Mouse (Mus musculus): ENCODE measurements at regions not wholly inside any gene's neighbourhood (a gene's known extent, or its start where the extent isn't known, plus 50 kb on each side); places are given as distances from the start of the nearest gene placed in this dataset.

GRCm38 (mm10) chr13:60029591-60029990, 147.6 kb downstream of the Gas1 start:
- H3K27me3 ChIP-seq (replicated peaks; ENCODE audit: control insufficient read depth, insufficient read depth, low read length): no peaks in the 10 kb centered on the region
- no peaks in the 10 kb centered on the region for H3K4me1 ChIP-seq (replicated peaks; ENCODE audit: control insufficient read depth, insufficient read depth, low read length)
- H3K36me3 ChIP-seq (ENCODE audit: control insufficient read depth, insufficient read depth, low read length): no peaks in the 10 kb centered on the region
- H3K4me3 ChIP-seq (ENCODE audit: low read depth, low read length): no peak overlapping the region
- WGBS: 87% methylated on average over 9 of the region's 9 CpGs
- H3K4me2 ChIP-seq: no peak overlapping the region
- no peaks in the 10 kb centered on the region; the same call in 1 of the 2 replicates for H3K9me3 ChIP-seq (ENCODE audit: control insufficient read depth, low read length)
- no peak overlapping the region for H3K9ac ChIP-seq (ENCODE audit: low read depth, low read length)
- ATAC-seq (replicated peaks; ENCODE audit: low FRiP score): no peak
- no peak for DNase-seq (ENCODE audit: low spot score)
- H3K27ac ChIP-seq (ENCODE audit: low read depth, low read length): no peak overlapping the region

GRCm38 (mm10) chr13:60020175-60020487, 157.0 kb downstream of the Gas1 start:
- H3K36me3 ChIP-seq (ENCODE audit: control insufficient read depth, insufficient read depth, low read length): no peaks in the 10 kb centered on the region
- H3K27ac ChIP-seq (ENCODE audit: low read depth, low read length): no peak overlapping the region
- H3K4me3 ChIP-seq (ENCODE audit: low read depth, low read length): no peak overlapping the region
- H3K9me3 ChIP-seq (ENCODE audit: control insufficient read depth, low read length): no peaks in the 10 kb centered on the region
- H3K4me1 ChIP-seq (replicated peaks; ENCODE audit: control insufficient read depth, insufficient read depth, low read length): no peaks in the 10 kb centered on the region
- no peaks in the 10 kb centered on the region for H3K27me3 ChIP-seq (replicated peaks; ENCODE audit: control insufficient read depth, insufficient read depth, low read length)
- no peak overlapping the region for H3K4me2 ChIP-seq
- H3K9ac ChIP-seq (ENCODE audit: low read depth, low read length): no peak overlapping the region
- DNase-seq (ENCODE audit: low spot score) (no peak), ATAC-seq (replicated peaks; ENCODE audit: low FRiP score) (no peak)
- WGBS: 60% methylated on average over 5 of the region's 5 CpGs

GRCm38 (mm10) chr13:60019291-60020174, 157.6 kb downstream of the Gas1 start:
- no peaks in the 10 kb centered on the region for H3K4me1 ChIP-seq (replicated peaks; ENCODE audit: control insufficient read depth, insufficient read depth, low read length)
- H3K36me3 ChIP-seq (ENCODE audit: control insufficient read depth, insufficient read depth, low read length): no peaks in the 10 kb centered on the region
- H3K9me3 ChIP-seq (ENCODE audit: control insufficient read depth, low read length): no peaks in the 10 kb centered on the region
- whole genome bisulfite sequencing: 42% methylated on average over 13 of the region's 13 CpGs
- no peak overlapping the region for H3K4me3 ChIP-seq (ENCODE audit: low read depth, low read length)
- H3K27ac ChIP-seq (ENCODE audit: low read depth, low read length): no peak overlapping the region
- no peak for ATAC-seq (replicated peaks; ENCODE audit: low FRiP score)
- DNase-seq (ENCODE audit: low spot score): no peak
- H3K9ac ChIP-seq (ENCODE audit: low read depth, low read length): no peak overlapping the region
- H3K27me3 ChIP-seq (replicated peaks; ENCODE audit: control insufficient read depth, insufficient read depth, low read length): no peaks in the 10 kb centered on the region
- no peak overlapping the region for H3K4me2 ChIP-seq

DNA sequence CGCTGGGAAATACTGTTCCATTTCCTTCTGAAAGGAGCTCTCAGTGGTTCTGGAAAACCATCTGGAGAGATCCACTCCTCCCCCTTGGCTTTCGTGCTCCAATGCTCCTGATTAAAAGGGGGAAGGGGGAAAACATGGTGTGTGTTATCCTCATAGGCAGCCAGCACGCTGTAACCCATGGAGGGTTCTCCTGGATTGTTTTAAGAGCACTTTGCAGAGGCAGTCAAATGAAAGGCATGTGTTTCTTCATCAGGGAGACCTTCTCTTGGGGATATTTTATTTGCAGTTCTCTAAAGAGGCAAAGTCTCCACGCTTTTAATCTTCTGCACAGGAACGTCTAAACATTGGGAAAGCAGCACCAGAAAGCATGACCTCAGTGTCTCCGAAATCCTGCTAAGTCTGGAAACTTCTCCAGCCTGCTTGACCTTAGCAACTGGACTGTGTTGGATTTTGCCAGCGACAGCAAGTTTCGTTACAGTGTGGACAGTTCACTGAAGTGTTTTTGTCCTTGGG, 161.3 kb downstream of the Gas1 start:
- ATAC-seq (replicated peaks; ENCODE audit: low FRiP score) (no peak), DNase-seq (ENCODE audit: low spot score) (no peak)
- Histone ChIP-seq H3K4me3 (ENCODE audit: low read depth, low read length) (no peak overlapping the region), H3K36me3 (ENCODE audit: control insufficient read depth, insufficient read depth, low read length) (no peaks in the 10 kb centered on the region), H3K27me3 (replicated peaks; ENCODE audit: control insufficient read depth, insufficient read depth, low read length) (no peaks in the 10 kb centered on the region), H3K9ac (ENCODE audit: low read depth, low read length) (no peak overlapping the region), H3K9me3 (ENCODE audit: control insufficient read depth, low read length) (no peaks in the 10 kb centered on the region), H3K4me2 (no peak overlapping the region), H3K4me1 (replicated peaks; ENCODE audit: control insufficient read depth, insufficient read depth, low read length) (no peaks in the 10 kb centered on the region), H3K27ac (ENCODE audit: low read depth, low read length) (no peak overlapping the region)
- WGBS: 58% methylated on average over 8 of the region's 8 CpGs

- Histone ChIP-seq H3K4me2 (no peak overlapping the region), H3K9me3 (ENCODE audit: control insufficient read depth, low read length) (no peaks in the 10 kb centered on the region), H3K4me3 (ENCODE audit: low read depth, low read length) (no peak overlapping the region), H3K4me1 (replicated peaks; ENCODE audit: control insufficient read depth, insufficient read depth, low read length) (no peaks in the 10 kb centered on the region), H3K36me3 (ENCODE audit: control insufficient read depth, insufficient read depth, low read length) (no peaks in the 10 kb centered on the region), H3K9ac (ENCODE audit: low read depth, low read length) (no peak overlapping the region), H3K27ac (ENCODE audit: low read depth, low read length) (no peak overlapping the region), H3K27me3 (replicated peaks; ENCODE audit: control insufficient read depth, insufficient read depth, low read length) (no peaks in the 10 kb centered on the region)
- 80% methylated on average over 16 of the region's 16 CpGs for WGBS
- no peak for ATAC-seq (replicated peaks; ENCODE audit: low FRiP score)
- no peak for DNase-seq (ENCODE audit: low spot score)
These were observed 164.9 kb downstream of the Gas1 start for GRCm38 (mm10) chr13:60012046-60012813.

- H3K27me3 ChIP-seq (replicated peaks; ENCODE audit: control insufficient read depth, insufficient read depth, low read length): no peaks in the 10 kb centered on the region
- no peaks in the 10 kb centered on the region for H3K4me1 ChIP-seq (replicated peaks; ENCODE audit: control insufficient read depth, insufficient read depth, low read length)
- no peak overlapping the region for H3K4me3 ChIP-seq (ENCODE audit: low read depth, low read length)
- DNase-seq (ENCODE audit: low spot score) (no peak), ATAC-seq (replicated peaks; ENCODE audit: low FRiP score) (no peak)
- no peak overlapping the region for H3K4me2 ChIP-seq
- no peak overlapping the region for H3K9ac ChIP-seq (ENCODE audit: low read depth, low read length)
- 86% methylated on average over 2 of the region's 2 CpGs for WGBS
- no peaks in the 10 kb centered on the region for H3K9me3 ChIP-seq (ENCODE audit: control insufficient read depth, low read length)
- H3K27ac ChIP-seq (ENCODE audit: low read depth, low read length): no peak overlapping the region
- H3K36me3 ChIP-seq (ENCODE audit: control insufficient read depth, insufficient read depth, low read length): no peaks in the 10 kb centered on the region
These were observed 166.1 kb downstream of the Gas1 start for GRCm38 (mm10) chr13:60011092-60011491.

GRCm38 (mm10) chr13:60007593-60007992, 169.6 kb downstream of the Gas1 start:
- ATAC-seq (replicated peaks; ENCODE audit: low FRiP score) (no peak), DNase-seq (ENCODE audit: low spot score) (no peak)
- Histone ChIP-seq H3K27ac (ENCODE audit: low read depth, low read length) (no peak overlapping the region), H3K9ac (ENCODE audit: low read depth, low read length) (no peak overlapping the region), H3K4me2 (no peak overlapping the region), H3K4me3 (ENCODE audit: low read depth, low read length) (no peak overlapping the region), H3K9me3 (ENCODE audit: control insufficient read depth, low read length) (no peaks in the 10 kb centered on the region), H3K4me1 (replicated peaks; ENCODE audit: control insufficient read depth, insufficient read depth, low read length) (no peaks in the 10 kb centered on the region), H3K36me3 (ENCODE audit: control insufficient read depth, insufficient read depth, low read length) (no peaks in the 10 kb centered on the region), H3K27me3 (replicated peaks; ENCODE audit: control insufficient read depth, insufficient read depth, low read length) (no peaks in the 10 kb centered on the region)
- WGBS: 53% methylated on average over 7 of the region's 7 CpGs

- no peaks in the 10 kb centered on the region for H3K4me1 ChIP-seq (replicated peaks; ENCODE audit: control insufficient read depth, insufficient read depth, low read length)
- no peak for ATAC-seq (replicated peaks; ENCODE audit: low FRiP score)
- 65% methylated on average over 4 of the region's 4 CpGs for WGBS
- no peak overlapping the region for H3K4me2 ChIP-seq
- no peaks in the 10 kb centered on the region for H3K27me3 ChIP-seq (replicated peaks; ENCODE audit: control insufficient read depth, insufficient read depth, low read length)
- no peak overlapping the region for H3K9ac ChIP-seq (ENCODE audit: low read depth, low read length)
- DNase-seq (ENCODE audit: low spot score): no peak
- H3K27ac ChIP-seq (ENCODE audit: low read depth, low read length): no peak overlapping the region
- no peaks in the 10 kb centered on the region for H3K9me3 ChIP-seq (ENCODE audit: control insufficient read depth, low read length)
- H3K4me3 ChIP-seq (ENCODE audit: low read depth, low read length): no peak overlapping the region
- H3K36me3 ChIP-seq (ENCODE audit: control insufficient read depth, insufficient read depth, low read length): no peaks in the 10 kb centered on the region
These were observed 170.1 kb downstream of the Gas1 start for GRCm38 (mm10) chr13:60007031-60007430.
